Mouse (Mus musculus) G1E-ER4 (cell line): ENCODE measurements around the gene Usb1. TPM values are rescaled to one million over a fixed set of nuclear protein-coding genes. Genes with fewer than 3 reads are reported as not detected.

ENCODE experiments used
- GATA1 ChIP-seq: IDR thresholded peaks from one replicate; pipeline ENCODE4 v1.8.0; 2012; ENCODE audit warnings: low read length, inconsistent platforms
- polyA plus RNA-seq: library from polyadenylated mRNA; stranded (reverse); fragments of >175 nt; gene quantifications from 2 replicates; pipeline ENCODE4 v1.2.3, GENCODE M21; 2012

The Usb1 gene
- polyA plus RNA-seq: 16.0 and 19.1 TPM in 2 replicates

GRCm38 (mm10) chr8:95331720-95332436 lies at the start of gene Usb1, which contains the start of gene Zfp319:
TSS of gene Usb1 (plus strand) at chr8:95332284.
TSS of gene Zfp319 (minus strand) at chr8:95331950.
- no peak for TF ChIP-seq GATA1

GRCm38 (mm10) chr8:95289066-95289650 lies 42.9 kb upstream of the Usb1 start:
- no peak for TF ChIP-seq GATA1

- no peak for TF ChIP-seq GATA1
Measured at GRCm38 (mm10) chr8:95293172-95293571, 38.9 kb upstream of the Usb1 start.

GRCm38 (mm10) chr8:95293891-95294290 lies 38.2 kb upstream of the Usb1 start:
- TF ChIP-seq GATA1: no peak

GRCm38 (mm10) chr8:95302410-95302809 lies 29.7 kb upstream of the Usb1 start:
- no peak for TF ChIP-seq GATA1

- TF ChIP-seq GATA1: no peak
Measured at GRCm38 (mm10) chr8:95305526-95305925, 26.6 kb upstream of the Usb1 start.

GRCm38 (mm10) chr8:95306431-95306830 lies 25.7 kb upstream of the Usb1 start, which contains the start of gene Cngb1:
TSS of gene Cngb1 (minus strand) at chr8:95306585.
- TF ChIP-seq GATA1: no peak

GRCm38 (mm10) chr8:95310342-95310970 lies 21.6 kb upstream of the Usb1 start, which contains the start of gene Tepp:
TSS of gene Tepp (plus strand) at chr8:95310566.
- TF ChIP-seq GATA1: no peak

GRCm38 (mm10) chr8:95312836-95313235 lies 19.2 kb upstream of the Usb1 start:
- no peak for TF ChIP-seq GATA1

GRCm38 (mm10) chr8:95313857-95314256 lies 18.2 kb upstream of the Usb1 start:
- no peak for TF ChIP-seq GATA1

- TF ChIP-seq GATA1: no peak
Measured at GRCm38 (mm10) chr8:95314707-95315106, 17.4 kb upstream of the Usb1 start.

GRCm38 (mm10) chr8:95315350-95315749 lies 16.7 kb upstream of the Usb1 start:
- no peak for TF ChIP-seq GATA1

GRCm38 (mm10) chr8:95320224-95321139 lies 11.6 kb upstream of the Usb1 start:
- TF ChIP-seq GATA1: no peak

- no peak for TF ChIP-seq GATA1
Measured at GRCm38 (mm10) chr8:95323201-95323600, 8.9 kb upstream of the Usb1 start.

- TF ChIP-seq GATA1: no peak
Measured at GRCm38 (mm10) chr8:95324646-95325045, 7.4 kb upstream of the Usb1 start.
